In the genomic region with DNA sequence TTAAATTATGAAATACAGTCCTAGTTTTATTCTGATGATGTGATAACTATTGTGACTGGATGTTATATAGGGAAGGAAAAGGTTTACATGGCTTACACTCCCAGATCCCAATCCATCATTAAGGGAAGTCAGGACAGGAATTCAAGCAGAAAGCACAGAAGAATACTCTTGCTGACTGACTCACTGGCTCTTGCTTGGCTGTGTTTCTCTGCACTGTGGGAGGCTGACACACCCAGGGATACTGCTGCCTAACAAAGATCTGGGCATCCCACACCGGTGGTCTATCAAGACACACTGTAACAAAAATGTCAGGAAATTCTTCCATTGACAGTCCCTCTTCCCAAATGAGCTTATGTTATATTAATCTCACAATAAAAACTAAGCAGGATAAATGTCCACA, we compare ENCODE assay signal across 23 mouse cellular contexts.
DNase-seq lines count a peak whose midpoint lies in the region; ATAC-seq and TF ChIP-seq lines count a peak whose summit lies in the region.
"Had no signal": no experiment of that assay in that cellular context is flagged by ENCODE, and none has a peak within 500 bp of the region (broad histone marks: within the 10 kb centered on the region; RNA-seq: fewer than 3 reads in every experiment).

No protein-coding gene starts in this region.

- ATAC-seq in frontal cortex, adult (ENCODE audit: low TSS enrichment), result peak; percentile 97
- ATAC-seq in midbrain, embryonic 15.5 days (replicated peaks), result no peak
- ATAC-seq: forebrain, embryonic 14.5 days; forebrain, embryonic 16.5 days had no signal

- no peaks in the 10 kb centered on the region for H3K79me2 ChIP-seq in myocyte (ENCODE audit: control insufficient read depth, insufficient read depth)

- TF ChIP-seq CTCF in thymus, adult 2 months (IDR thresholded peaks at IDR 0.05; ENCODE audit: borderline replicate concordance, control insufficient read depth, extremely low read depth, insufficient read depth, low read length, poor library complexity), result no peak

- H3K27me3 ChIP-seq in myocyte (ENCODE audit: control insufficient read depth, insufficient read depth, insufficient read length), result no peaks in the 10 kb centered on the region
- no peaks in the 10 kb centered on the region for H3K27me3 ChIP-seq in thymus, adult 2 months (ENCODE audit: control insufficient read depth, insufficient read depth, low read length)
- H3K27me3 ChIP-seq in midbrain, embryonic 15.5 days (replicated peaks), result no peaks in the 10 kb centered on the region
- H3K27me3 ChIP-seq: embryonic facial prominence, embryonic 13.5 days; embryonic facial prominence, embryonic 15.5 days; forebrain, embryonic 12.5 days had no signal

- H3ac ChIP-seq in myocyte (ENCODE audit: control insufficient read depth, insufficient read length), result no peak overlapping the region

- no peak for DNase-seq in frontal cortex, postnatal 36 days (ENCODE audit: low spot score in 2 of 2)
- DNase-seq in NIH3T3 (ENCODE audit: low read depth), result peak; percentile 18
- no peak for DNase-seq in thymus, adult 2 months
- DNase-seq: adrenal gland, adult 2 months; adrenal gland, postnatal 10 days; adrenal gland, postnatal 25 days; cerebellum, adult 11 months; cerebellum, adult 18-20 months; cerebellum, adult 8-10 months; cerebellum, adult 9-11 months; cerebellum, postnatal 14 days; cerebellum, postnatal 36 days; embryo, embryonic 11 days had no signal

- WGBS in thymus, adult 2 months, result 73% methylated on average over 1 of the region's 1 CpGs
- WGBS in midbrain, embryonic 15.5 days, result 66% methylated on average over 1 of the region's 1 CpGs

- H3K9ac ChIP-seq in midbrain, embryonic 15.5 days, result no peak overlapping the region
- H3K9ac ChIP-seq: embryonic facial prominence, embryonic 13.5 days; embryonic facial prominence, embryonic 15.5 days; forebrain, embryonic 12.5 days had no signal

- H3K4me2 ChIP-seq in myocyte (ENCODE audit: low read depth), result peak overlapping the region; percentile 48
- no peak overlapping the region for H3K4me2 ChIP-seq in midbrain, embryonic 15.5 days
- H3K4me2 ChIP-seq: embryonic facial prominence, embryonic 13.5 days; embryonic facial prominence, embryonic 15.5 days; forebrain, embryonic 12.5 days had no signal

- H3K4me3 ChIP-seq in myocyte, result no peak overlapping the region
- no peak overlapping the region for H3K4me3 ChIP-seq in thymus, adult 2 months (ENCODE audit: control insufficient read depth, insufficient read depth, low read length)
- no peak overlapping the region for H3K4me3 ChIP-seq in midbrain, embryonic 15.5 days
- H3K4me3 ChIP-seq: embryonic facial prominence, embryonic 13.5 days; embryonic facial prominence, embryonic 15.5 days; erythroblast, embryonic 14.5 days; forebrain, embryonic 10.5 days; forebrain, embryonic 12.5 days had no signal

- no peak overlapping the region for H3K27ac ChIP-seq in thymus, adult 2 months (ENCODE audit: control insufficient read depth, insufficient read depth, low read length)
- no peak overlapping the region for H3K27ac ChIP-seq in midbrain, embryonic 15.5 days
- H3K27ac ChIP-seq: embryonic facial prominence, embryonic 13.5 days; embryonic facial prominence, embryonic 15.5 days; forebrain, embryonic 10.5 days; forebrain, embryonic 12.5 days had no signal

- no peak for TF ChIP-seq POLR2A in myocyte (IDR thresholded peaks at IDR 0.05; ENCODE audit: insufficient read length, low read depth)
- no peak for TF ChIP-seq POLR2A in thymus, adult 2 months (IDR thresholded peaks at IDR 0.05; ENCODE audit: control insufficient read depth, extremely low read depth, insufficient read depth, low read length, poor library complexity)

- no peaks in the 10 kb centered on the region for H3K36me3 ChIP-seq in myocyte (ENCODE audit: control insufficient read depth, insufficient read depth)
- no peaks in the 10 kb centered on the region for H3K36me3 ChIP-seq in thymus, adult 2 months (ENCODE audit: control insufficient read depth, insufficient read depth, low read length)
- H3K36me3 ChIP-seq in midbrain, embryonic 15.5 days (replicated peaks), result no peaks in the 10 kb centered on the region
- H3K36me3 ChIP-seq: embryonic facial prominence, embryonic 13.5 days; embryonic facial prominence, embryonic 15.5 days; forebrain, embryonic 10.5 days; forebrain, embryonic 12.5 days had no signal

- H3K9me3 ChIP-seq in midbrain, embryonic 15.5 days, result no peaks in the 10 kb centered on the region
- H3K9me3 ChIP-seq: embryonic facial prominence, embryonic 13.5 days; embryonic facial prominence, embryonic 15.5 days; forebrain, embryonic 10.5 days; forebrain, embryonic 12.5 days had no signal

- no peaks in the 10 kb centered on the region for H3K4me1 ChIP-seq in thymus, adult 2 months (replicated peaks; ENCODE audit: control insufficient read depth, insufficient read depth, low read length)
- H3K4me1 ChIP-seq in midbrain, embryonic 15.5 days, result no peaks in the 10 kb centered on the region
- H3K4me1 ChIP-seq: embryonic facial prominence, embryonic 13.5 days; embryonic facial prominence, embryonic 15.5 days; forebrain, embryonic 10.5 days; forebrain, embryonic 12.5 days had no signal

TF ChIP-seq in myocyte, 11 proteins besides CTCF, POLR2A, EP300 and RAD21:
- no peak for TF ChIP-seq POLR2AphosphoS2 (IDR thresholded peaks at IDR 0.05; ENCODE audit: insufficient read length, low read depth)
- TF ChIP-seq E2F4 (IDR thresholded peaks at IDR 0.05; ENCODE audit: insufficient read depth), result no peak
- TF ChIP-seq MYOG (IDR thresholded peaks at IDR 0.05; ENCODE audit: control insufficient read depth in 1 of 3, insufficient read depth in 1 of 3, insufficient read length in 2 of 3, low read depth in 2 of 3), result no peak
- no peak for TF ChIP-seq TCF3 (IDR thresholded peaks at IDR 0.05; ENCODE audit: insufficient read length, low read depth)
- no peak for TF ChIP-seq SRF (IDR thresholded peaks at IDR 0.05; ENCODE audit: control insufficient read depth, insufficient read length, low read depth)
- no peak for TF ChIP-seq CEBPB (IDR thresholded peaks at IDR 0.05; ENCODE audit: insufficient read depth, poor library complexity, severe bottlenecking)
- no peak for TF ChIP-seq TCF12 (IDR thresholded peaks at IDR 0.05; ENCODE audit: insufficient read depth, poor library complexity, severe bottlenecking)
TF ChIP-seq in myocyte: peak in this region for 0.
